Mouse (Mus musculus): ENCODE measurements at regions not wholly inside any gene's neighbourhood (a gene's known extent, or its start where the extent isn't known, plus 50 kb on each side); places are given as distances from the start of the nearest gene placed in this dataset.
"Not testable (repeated sequence)": the region's sequence is repeated elsewhere in the genome, so short reads cannot be mapped to it uniquely, and the experiment has no call there.

DNA sequence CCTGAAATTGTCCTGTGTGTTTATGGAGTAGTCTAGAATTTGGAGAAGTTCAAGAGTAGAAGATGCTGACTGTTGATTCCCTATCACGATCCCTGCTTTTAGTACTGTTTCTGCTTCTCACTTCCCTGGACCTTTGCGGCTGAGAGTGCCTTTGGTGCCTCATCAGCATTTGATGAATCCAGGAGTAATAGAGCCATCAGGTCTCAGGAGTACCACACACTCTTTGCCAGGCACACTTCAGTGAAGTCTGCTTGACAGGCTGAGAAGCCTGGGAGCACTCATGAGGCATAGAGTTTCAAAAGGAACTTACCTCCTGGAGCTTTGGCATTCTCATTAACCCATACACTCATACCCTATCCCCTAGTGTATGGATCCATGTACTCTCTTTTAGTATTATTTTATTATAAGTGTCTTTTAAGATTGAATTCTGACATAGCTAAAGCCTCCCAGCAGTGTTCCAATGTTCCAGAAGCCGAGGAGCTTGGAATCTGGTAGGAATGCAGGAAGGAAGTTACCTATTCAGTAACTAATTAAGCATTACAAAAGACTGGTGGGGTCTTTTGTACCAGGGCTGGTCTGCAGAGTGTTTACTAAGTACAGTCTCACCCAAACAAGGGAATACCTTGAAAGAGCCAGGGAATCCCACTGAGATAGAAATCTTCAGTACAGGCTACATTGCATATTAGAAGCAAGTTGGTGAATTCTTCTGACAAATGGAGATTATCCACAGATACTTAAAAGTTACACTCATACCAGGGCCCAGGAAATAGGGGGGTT is 139.7 kb downstream of the Tex13c3 start:
- H3K4me2 ChIP-seq; H3K27ac ChIP-seq (replicated peaks); H3K9me3 ChIP-seq; ATAC-seq (ENCODE audit: extremely low read depth, insufficient number of reproducible peaks, low FRiP score, low TSS enrichment); H3K4me1 ChIP-seq; H3K36me3 ChIP-seq; H3K4me3 ChIP-seq; H3K27me3 ChIP-seq (replicated peaks); H3K9ac ChIP-seq: not testable (repeated sequence)
- 75% methylated on average over 3 of the region's 3 CpGs for WGBS

- 67% methylated on average over 2 of the region's 2 CpGs for WGBS
- Histone ChIP-seq H3K4me1 (no peaks in the 10 kb centered on the region), H3K27ac (replicated peaks) (no peak overlapping the region), H3K9ac (no peak overlapping the region), H3K36me3 (no peaks in the 10 kb centered on the region), H3K9me3 (no peaks in the 10 kb centered on the region), H3K4me3 (no peak overlapping the region), H3K27me3 (replicated peaks) (no peaks in the 10 kb centered on the region), H3K4me2 (no peak overlapping the region)
- ATAC-seq (ENCODE audit: extremely low read depth, insufficient number of reproducible peaks, low FRiP score, low TSS enrichment), result no peak
Measured at GRCm38 (mm10) chrX:19313286-19313685, 167.8 kb downstream of the Tex13c3 start.

GRCm38 (mm10) chrX:19311809-19312559 is 169.1 kb downstream of the Tex13c3 start:
- Histone ChIP-seq H3K4me2 (no peak overlapping the region), H3K4me3 (no peak overlapping the region), H3K36me3 (no peaks in the 10 kb centered on the region), H3K4me1 (no peaks in the 10 kb centered on the region), H3K9ac (no peak overlapping the region), H3K9me3 (no peaks in the 10 kb centered on the region), H3K27ac (replicated peaks) (no peak overlapping the region), H3K27me3 (replicated peaks) (no peaks in the 10 kb centered on the region)
- WGBS, result 61% methylated on average over 1 of the region's 1 CpGs
- no peak for ATAC-seq (ENCODE audit: extremely low read depth, insufficient number of reproducible peaks, low FRiP score, low TSS enrichment)

- no peaks in the 10 kb centered on the region for H3K27me3 ChIP-seq (replicated peaks)
- no peak for ATAC-seq (ENCODE audit: extremely low read depth, insufficient number of reproducible peaks, low FRiP score, low TSS enrichment)
- no peaks in the 10 kb centered on the region for H3K36me3 ChIP-seq
- H3K4me2 ChIP-seq, result no peak overlapping the region
- no peak overlapping the region for H3K4me3 ChIP-seq
- no peak overlapping the region for H3K27ac ChIP-seq (replicated peaks)
- no peak overlapping the region for H3K9ac ChIP-seq
- no peaks in the 10 kb centered on the region for H3K4me1 ChIP-seq
- no peaks in the 10 kb centered on the region for H3K9me3 ChIP-seq
- WGBS, result 33% methylated on average over 1 of the region's 1 CpGs
Measured at GRCm38 (mm10) chrX:19311377-19311776, 169.7 kb downstream of the Tex13c3 start.

DNA sequence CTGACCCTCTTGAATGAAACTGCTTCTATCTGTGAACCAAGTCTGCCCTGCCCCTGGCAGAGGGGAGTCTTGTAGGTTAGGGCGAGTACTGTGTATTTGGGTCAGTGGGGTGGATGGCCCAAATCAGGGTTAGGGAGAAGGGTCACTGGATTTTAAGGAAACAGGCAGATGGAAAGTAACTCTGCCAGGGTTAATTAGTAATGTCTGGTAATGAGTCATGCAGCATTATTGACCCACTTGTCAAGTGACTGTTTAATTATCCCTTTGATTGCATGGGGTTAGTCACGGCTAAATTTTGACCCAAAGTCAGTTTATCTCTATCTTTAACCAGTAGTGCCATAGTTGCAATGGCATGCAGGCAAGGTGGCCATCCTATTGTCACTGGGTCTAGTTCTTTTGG is 192.9 kb downstream of the Tex13c3 start:
- Histone ChIP-seq H3K9ac (no peak overlapping the region), H3K36me3 (no peaks in the 10 kb centered on the region), H3K4me3 (no peak overlapping the region), H3K4me1 (no peaks in the 10 kb centered on the region), H3K27ac (replicated peaks) (no peak overlapping the region), H3K9me3 (no peaks in the 10 kb centered on the region; the same call in 1 of the 2 replicates), H3K27me3 (replicated peaks) (no peaks in the 10 kb centered on the region), H3K4me2 (no peak overlapping the region)
- WGBS, result 73% methylated on average over 2 of the region's 2 CpGs
- ATAC-seq (ENCODE audit: extremely low read depth, insufficient number of reproducible peaks, low FRiP score, low TSS enrichment), result no peak

DNA sequence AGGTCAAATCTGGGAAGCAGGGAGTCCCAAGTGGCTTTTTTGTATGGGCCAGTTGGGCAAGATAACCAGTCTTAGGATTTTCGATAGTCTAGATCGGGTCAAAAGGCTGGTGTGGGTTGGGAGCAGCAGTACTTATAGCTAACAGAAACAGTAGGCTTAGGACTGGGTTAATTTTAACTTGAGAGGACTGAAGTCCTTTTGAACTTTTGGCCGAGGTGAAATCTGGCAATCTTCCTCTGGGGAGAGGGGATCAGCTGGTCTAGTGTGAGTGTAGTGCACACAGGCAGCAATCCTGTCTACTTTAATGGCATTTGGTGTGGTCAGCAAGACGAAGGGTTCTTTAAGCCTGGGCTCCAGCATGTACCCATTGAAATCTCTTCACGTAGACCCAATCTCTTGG is 194.7 kb downstream of the Tex13c3 start:
- Histone ChIP-seq H3K4me3 (no peak overlapping the region), H3K9me3 (no peaks in the 10 kb centered on the region; the same call in 1 of the 2 replicates), H3K27ac (replicated peaks) (no peak overlapping the region), H3K9ac (no peak overlapping the region), H3K36me3 (no peaks in the 10 kb centered on the region), H3K4me2 (no peak overlapping the region), H3K4me1 (no peaks in the 10 kb centered on the region), H3K27me3 (replicated peaks) (no peaks in the 10 kb centered on the region)
- 73% methylated on average over 5 of the region's 5 CpGs for WGBS
- ATAC-seq (ENCODE audit: extremely low read depth, insufficient number of reproducible peaks, low FRiP score, low TSS enrichment), result no peak

GRCm38 (mm10) chrX:19285773-19286172 is 195.3 kb downstream of the Tex13c3 start:
- no peak overlapping the region for H3K27ac ChIP-seq (replicated peaks)
- no peak for ATAC-seq (ENCODE audit: extremely low read depth, insufficient number of reproducible peaks, low FRiP score, low TSS enrichment)

DNA sequence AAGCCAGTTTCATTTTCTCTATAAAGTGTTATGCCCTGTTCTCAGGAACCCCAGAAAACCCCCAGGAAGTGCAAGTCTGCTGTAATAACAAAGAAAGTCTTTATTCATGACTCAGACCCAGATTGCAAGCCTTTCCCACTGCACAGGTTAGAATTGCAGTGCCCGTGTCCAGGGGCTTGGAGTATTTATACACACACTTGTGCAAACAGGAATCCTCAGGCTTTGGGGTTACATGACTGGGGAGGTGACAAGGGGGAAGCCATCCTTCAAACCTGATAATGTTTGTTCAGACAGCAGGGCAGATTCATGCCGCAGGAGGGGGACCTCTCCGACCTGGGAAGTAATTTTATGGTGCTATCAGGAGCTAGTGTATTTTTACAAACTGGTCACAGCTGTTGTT is 198.0 kb downstream of the Tex13c3 start:
- WGBS, result 49% methylated on average over 3 of the region's 3 CpGs
- Histone ChIP-seq H3K27ac (replicated peaks) (no peak overlapping the region), H3K27me3 (replicated peaks) (no peaks in the 10 kb centered on the region), H3K9me3 (no peaks in the 10 kb centered on the region), H3K36me3 (no peaks in the 10 kb centered on the region), H3K9ac (no peak overlapping the region), H3K4me2 (no peak overlapping the region), H3K4me3 (no peak overlapping the region), H3K4me1 (no peaks in the 10 kb centered on the region)
- ATAC-seq (ENCODE audit: extremely low read depth, insufficient number of reproducible peaks, low FRiP score, low TSS enrichment), result no peak

More at GRCm38 (mm10) chrX:19285773-19286172, 195.3 kb downstream of the Tex13c3 start:
- no peaks in the 10 kb centered on the region; the same call in 1 of the 2 replicates for H3K9me3 ChIP-seq
- no peaks in the 10 kb centered on the region for H3K36me3 ChIP-seq
- H3K27me3 ChIP-seq (replicated peaks), result no peaks in the 10 kb centered on the region
- no peaks in the 10 kb centered on the region for H3K4me1 ChIP-seq
- WGBS, result 58% methylated on average over 4 of the region's 4 CpGs
- H3K4me3 ChIP-seq, result no peak overlapping the region
- H3K4me2 ChIP-seq, result no peak overlapping the region
- no peak overlapping the region for H3K9ac ChIP-seq

GRCm38 (mm10) chrX:19264237-19264636 is 216.9 kb downstream of the Tex13c3 start:
- Histone ChIP-seq H3K4me1 (no peaks in the 10 kb centered on the region), H3K4me2 (no peak overlapping the region), H3K27me3 (replicated peaks) (no peaks in the 10 kb centered on the region), H3K9me3 (no peaks in the 10 kb centered on the region), H3K36me3 (no peaks in the 10 kb centered on the region), H3K4me3 (no peak overlapping the region), H3K27ac (replicated peaks) (no peak overlapping the region), H3K9ac (no peak overlapping the region)
- no peak for ATAC-seq (ENCODE audit: extremely low read depth, insufficient number of reproducible peaks, low FRiP score, low TSS enrichment)

- Histone ChIP-seq H3K9ac (no peak overlapping the region), H3K4me1 (no peaks in the 10 kb centered on the region), H3K27ac (replicated peaks) (no peak overlapping the region), H3K9me3 (no peaks in the 10 kb centered on the region), H3K27me3 (replicated peaks) (no peaks in the 10 kb centered on the region), H3K4me3 (no peak overlapping the region), H3K36me3 (no peaks in the 10 kb centered on the region), H3K4me2 (no peak overlapping the region)
- 70% methylated on average over 2 of the region's 2 CpGs for WGBS
- ATAC-seq (ENCODE audit: extremely low read depth, insufficient number of reproducible peaks, low FRiP score, low TSS enrichment), result no peak
Measured at GRCm38 (mm10) chrX:19246777-19247619, 234.1 kb downstream of the Tex13c3 start.

DNA sequence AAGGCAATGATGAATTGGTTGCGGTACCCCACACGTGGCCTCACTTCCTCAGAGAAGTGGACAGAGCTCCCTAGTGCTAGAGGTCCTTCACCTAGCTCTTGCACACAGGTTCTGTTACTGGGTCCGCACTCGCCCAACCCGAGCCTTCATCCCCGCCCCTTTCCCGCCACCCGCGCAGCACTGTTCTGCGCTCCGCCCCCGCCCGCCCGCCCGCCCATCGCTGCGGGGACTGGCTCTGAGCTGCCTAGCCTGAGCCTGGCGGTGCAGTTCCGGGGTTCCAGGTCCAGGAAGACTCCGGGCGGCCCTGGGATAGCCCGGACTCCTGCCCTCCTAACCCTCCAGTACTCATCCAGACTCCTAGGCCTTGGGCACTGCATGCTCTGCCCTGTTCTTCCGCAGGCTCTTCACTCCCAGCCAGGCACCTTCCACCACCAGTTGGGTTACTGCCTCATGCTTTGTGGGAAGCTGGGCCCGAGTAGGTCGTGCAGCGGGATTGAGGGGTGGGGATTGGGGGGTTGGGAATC is 243.3 kb downstream of the Tex13c3 start:
- Histone ChIP-seq H3K9ac (peak overlapping the region; percentile 15), H3K4me3 (peak overlapping the region; percentile 55)

More for the DNA sequence above, 243.3 kb downstream of the Tex13c3 start:
- ATAC-seq (ENCODE audit: extremely low read depth, insufficient number of reproducible peaks, low FRiP score, low TSS enrichment), result no peak
- Histone ChIP-seq H3K27me3 (replicated peaks) (peaks cover 3% of the 10 kb centered on the region), H3K36me3 (no peaks in the 10 kb centered on the region), H3K4me1 (no peaks in the 10 kb centered on the region), H3K4me2 (peak overlapping the region; percentile 88), H3K27ac (replicated peaks) (no peak overlapping the region), H3K9me3 (no peaks in the 10 kb centered on the region)
- WGBS, result 5% methylated on average over 24 of the region's 26 CpGs

All from heart, embryonic 13.5 days (tissue).